Comparison of ENCODE assay signal across 10 mouse cellular contexts in genomic region chr15:93005751-93006231, GRCm38 (mm10).
DNase-seq lines count a peak whose midpoint lies in the region; ATAC-seq and TF ChIP-seq lines count a peak whose summit lies in the region.
"Had no signal": no experiment of that assay in that cellular context is flagged by ENCODE, and none has a peak within 500 bp of the region (broad histone marks: within the 10 kb centered on the region; RNA-seq: fewer than 3 reads in every experiment).

No protein-coding gene starts in this region.

- H3K4me3 ChIP-seq in ES-Bruce4 (ENCODE audit: low read depth, low read length) (peak overlapping the region; percentile 15; the same call in 1 of the 2 replicates), macrophage (ENCODE audit: inconsistent target) (no peak overlapping the region)
- H3K4me3 ChIP-seq in heart, embryonic 14.5 days (ENCODE audit: control insufficient read depth in 1 of 2, insufficient read depth in 1 of 2, low read depth in 1 of 2, low read length in 2 of 2): no peak overlapping the region
- no peak overlapping the region for H3K4me3 ChIP-seq in neural tube, embryonic 15.5 days (replicated peaks)
- H3K4me3 ChIP-seq: hindbrain, embryonic 12.5 days; neural tube, embryonic 12.5 days had no signal

- intact Hi-C loops in left cerebral cortex, postnatal 25 days (cut with DNase I): no loop called here

- H3K4me2 ChIP-seq in heart, embryonic 14.5 days (ENCODE audit: low read length): peak overlapping the region; percentile 46
- H3K4me2 ChIP-seq in neural tube, embryonic 15.5 days: no peak overlapping the region
- H3K4me2 ChIP-seq: hindbrain, embryonic 12.5 days; neural tube, embryonic 12.5 days had no signal

- DNase-seq in adrenal gland, adult 18-20 months (ENCODE audit: low spot score in 2 of 2): peak; percentile 23 to 34
- no peak for DNase-seq in left cerebral cortex, postnatal 25 days (ENCODE audit: low spot score in 2 of 2)
- no peak for DNase-seq in embryo, embryonic 10.5 days (ENCODE audit: low spot score)
- DNase-seq: cerebellum, postnatal 10 days had no signal

- no peaks in the 10 kb centered on the region for H3K79me2 ChIP-seq in macrophage (ENCODE audit: inconsistent target)

- H3K36me3 ChIP-seq in ES-Bruce4 (ENCODE audit: control insufficient read depth, insufficient read depth, low read length, poor library complexity, severe bottlenecking) (no peaks in the 10 kb centered on the region), macrophage (ENCODE audit: inconsistent target) (no peaks in the 10 kb centered on the region)
- H3K36me3 ChIP-seq in heart, embryonic 14.5 days (ENCODE audit: control insufficient read depth, insufficient read depth, low read length): no peaks in the 10 kb centered on the region
- no peaks in the 10 kb centered on the region for H3K36me3 ChIP-seq in neural tube, embryonic 15.5 days
- H3K36me3 ChIP-seq: hindbrain, embryonic 12.5 days; neural tube, embryonic 12.5 days had no signal

- no peaks in the 10 kb centered on the region for H3K27me3 ChIP-seq in ES-Bruce4 (ENCODE audit: control insufficient read depth, insufficient read depth, low read length, poor library complexity, severe bottlenecking)
- H3K27me3 ChIP-seq in heart, embryonic 14.5 days (ENCODE audit: control insufficient read depth, insufficient read depth, low read length): no peaks in the 10 kb centered on the region
- no peaks in the 10 kb centered on the region for H3K27me3 ChIP-seq in neural tube, embryonic 15.5 days (replicated peaks)
- H3K27me3 ChIP-seq: hindbrain, embryonic 12.5 days; neural tube, embryonic 12.5 days had no signal

- no peaks in the 10 kb centered on the region for H3K9me3 ChIP-seq in ES-Bruce4 (replicated peaks; ENCODE audit: control insufficient read depth, insufficient read depth, low read length, poor library complexity, severe bottlenecking)
- no peaks in the 10 kb centered on the region for H3K9me3 ChIP-seq in heart, embryonic 14.5 days (ENCODE audit: control insufficient read depth, low read length)
- H3K9me3 ChIP-seq in neural tube, embryonic 15.5 days (replicated peaks): no peaks in the 10 kb centered on the region
- H3K9me3 ChIP-seq: hindbrain, embryonic 12.5 days; neural tube, embryonic 12.5 days had no signal

- peak; percentile 83 for ATAC-seq in heart, embryonic 14.5 days (ENCODE audit: insufficient number of reproducible peaks, insufficient read depth, low FRiP score, low read depth)
- ATAC-seq in neural tube, embryonic 15.5 days (ENCODE audit: low FRiP score): no peak

- peak overlapping the region; percentile 97 for H3K27ac ChIP-seq in ES-Bruce4 (ENCODE audit: insufficient read depth, low read length)
- H3K27ac ChIP-seq in heart, embryonic 14.5 days (replicated peaks in 1 of 2; ENCODE audit: control insufficient read depth in 1 of 2, insufficient read depth in 1 of 2, low read depth in 2 of 2, low read length in 2 of 2): peak overlapping the region; percentile 84 to 88
- H3K27ac ChIP-seq in macrophage: 0 out of 2 replicates have a peak overlapping the region, but pooled peaks have one; percentile 8
- no peak overlapping the region for H3K27ac ChIP-seq in neural tube, embryonic 15.5 days (replicated peaks)
- H3K27ac ChIP-seq: hindbrain, embryonic 12.5 days; neural tube, embryonic 12.5 days had no signal

- TF ChIP-seq EP300 in ES-Bruce4 (IDR thresholded peaks at IDR 0.05; ENCODE audit: insufficient read depth, low read depth, low read length): peak; percentile 97

- peak overlapping the region; percentile 53 for H3K9ac ChIP-seq in ES-Bruce4 (ENCODE audit: low read depth, poor library complexity, severe bottlenecking)
- no peak overlapping the region for H3K9ac ChIP-seq in heart, embryonic 14.5 days (ENCODE audit: low read length)
- H3K9ac ChIP-seq in neural tube, embryonic 15.5 days (replicated peaks): no peak overlapping the region
- H3K9ac ChIP-seq: hindbrain, embryonic 12.5 days; neural tube, embryonic 12.5 days had no signal

- peaks cover 2% of the 10 kb centered on the region for H3K4me1 ChIP-seq in ES-Bruce4 (ENCODE audit: control insufficient read depth, insufficient read depth, low read length)
- H3K4me1 ChIP-seq in heart, embryonic 14.5 days (ENCODE audit: control insufficient read depth in 2 of 2, insufficient read depth in 2 of 2, low read length in 2 of 2): peaks cover 24 to 30% of the 10 kb centered on the region in 2 experiments
- H3K4me1 ChIP-seq in neural tube, embryonic 15.5 days: peaks cover 13% of the 10 kb centered on the region

- TF ChIP-seq POLR2A in ES-Bruce4 (IDR thresholded peaks at IDR 0.05; ENCODE audit: insufficient read depth, low read length): peak; percentile 34

- TF ChIP-seq CTCF in ES-Bruce4 (IDR thresholded peaks at IDR 0.05; ENCODE audit: low read depth, low read length): no peak

- WGBS in heart, embryonic 14.5 days: 7% methylated on average over 7 of the region's 7 CpGs
- 60% methylated on average over 7 of the region's 7 CpGs for WGBS in macrophage (ENCODE audit: missing documents)
- WGBS in neural tube, embryonic 15.5 days: 61% methylated on average over 7 of the region's 7 CpGs

Comparison
In these comparisons a context has a peak if more than half of its experiments do, and no peak if none do; other contexts are left out.
1. DNase-seq: peak in adrenal gland, adult 18-20 months (2 of 2); none in left cerebral cortex, postnatal 25 days (0 of 2) and embryo, embryonic 10.5 days (single experiment).